Mouse (Mus musculus) adrenal gland, postnatal 25 days (tissue): ENCODE data around the gene Gm3015. TPM values are rescaled to one million over a fixed set of nuclear protein-coding genes. Genes with fewer than 3 reads are reported as not detected.
"Not testable (repeated sequence)": the region's sequence is repeated elsewhere in the genome, so short reads cannot be mapped to it uniquely, and the experiment has no call there.

Experiments used
- DNase-seq: peaks from one replicate; pipeline ENCODE4 v3.0.0; 2021; ENCODE audit warnings: mixed read lengths
- long read RNA-seq: library from polyadenylated mRNA; stranded (forward); transcript quantifications from one replicate; pipeline ENCODE4 v2.0.0, GENCODE M21; 2021
- total RNA-seq: library from RNA; stranded (reverse); gene quantifications from 2 replicates; pipeline ENCODE4 v1.2.3, GENCODE M21; 2021

Gm3015 gene
- not detected in 2 replicates for total RNA-seq
- long read RNA-seq = 0 reads

GRCm38 (mm10) chr14:42768721-42769120, at the start of gene Gm3015:
Gene Gm3015 (minus strand): TSS chr14:42768821.
- not testable (repeated sequence) for DNase-seq

GRCm38 (mm10) chr14:42797887-42798286, 29.3 kb upstream of the Gm3015 start, which contains the start of gene Gm10377:
Gene Gm10377 (minus strand): TSS chr14:42797987.
- DNase-seq = not testable (repeated sequence)

Other genes with a start within 250 kb of the Gm3015 start
- gene Gm8024, start 244.5 kb downstream of the Gm3015 start, total RNA-seq = not detected in 2 replicates
- not detected in 2 replicates for gene Gm17124, start 168.9 kb downstream of the Gm3015 start, total RNA-seq
- not detected in 2 replicates for gene Gm3633, start 126.9 kb downstream of the Gm3015 start, total RNA-seq
- gene Gm10378, start 112.9 kb downstream of the Gm3015 start, total RNA-seq = not detected in 2 replicates
- not detected in 2 replicates for gene Gm10377, start 29.2 kb upstream of the Gm3015 start, total RNA-seq
- not detected in 2 replicates for gene Gm21977, start 84.7 kb upstream of the Gm3015 start, total RNA-seq
- gene Gm8082, start 224.8 kb upstream of the Gm3015 start, total RNA-seq = not detected in 2 replicates
- not detected in 2 replicates for gene Gm10376, start 246.8 kb upstream of the Gm3015 start, total RNA-seq